Mouse (Mus musculus) heart, postnatal 0 days (tissue): Measurements from ENCODE around the gene Rps17.

ENCODE experiments used
- CTCF ChIP-seq: IDR thresholded peaks from 2 replicates; pipeline ENCODE4 v1.5.1; 2016; ENCODE audit warnings: antibody characterized with exemption, control low read depth, low read depth
- EP300 ChIP-seq: IDR thresholded peaks from 2 replicates; pipeline ENCODE4 v1.6.1; 2016; ENCODE audit warnings: antibody characterized with exemption, low read depth

DNA sequence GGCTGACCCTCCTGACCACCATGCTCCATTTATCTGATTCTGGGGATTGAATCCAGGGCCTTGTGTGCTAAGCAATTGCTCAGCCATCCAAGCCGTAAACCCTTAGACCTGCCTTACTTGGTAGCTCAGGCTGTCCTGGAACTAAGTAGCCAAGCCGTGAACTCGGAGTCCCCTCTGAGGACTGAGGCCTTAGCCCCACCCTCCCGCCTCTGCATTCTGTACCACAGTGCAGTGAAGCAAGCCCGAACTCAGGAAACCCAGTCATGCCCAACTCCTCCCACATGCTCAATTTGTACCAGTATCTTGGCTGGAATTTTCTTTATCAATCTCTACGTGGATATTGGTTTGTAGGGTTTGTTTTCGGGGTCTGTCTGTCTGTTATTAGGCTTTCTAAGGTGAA, 13.2 kb downstream of the Rps17 start:
- TF ChIP-seq CTCF: no peak
- no peak for TF ChIP-seq EP300
